Mouse (Mus musculus): ENCODE measurements around the gene Il11ra2. TPM values are rescaled to one million over a fixed set of nuclear protein-coding genes. Genes with fewer than 3 reads are reported as not detected.
"Not testable (repeated sequence)": the region's sequence is repeated elsewhere in the genome, so short reads cannot be mapped to it uniquely, and the experiment has no call there.

Il11ra2 gene
- not detected in 2 replicates for polyA plus RNA-seq (2015; fragmentation: Nextera tagmentation; extraction: Ambion mirVana)

- H3K27me3 ChIP-seq; H3K9ac ChIP-seq; H3K9me3 ChIP-seq; ATAC-seq (ENCODE audit: low FRiP score); H3K27ac ChIP-seq; H3K4me1 ChIP-seq (replicated peaks); H3K4me2 ChIP-seq; H3K36me3 ChIP-seq; H3K4me3 ChIP-seq: not testable (repeated sequence)
- no CpG with 5 or more reads among the region's 3 CpGs for WGBS
Observed at GRCm38 (mm10) chr4:42661793-42662192, at the start of gene Il11ra2. Gene Il11ra2, minus strand, starts transcription at chr4:42661893.

GRCm38 (mm10) chr4:42682183-42682524 lies 20.5 kb upstream of the Il11ra2 start:
- peak; percentile 49; the same call in 1 of the 2 replicates for ATAC-seq (ENCODE audit: low FRiP score)
- H3K9me3 ChIP-seq; H3K27me3 ChIP-seq; H3K36me3 ChIP-seq; H3K9ac ChIP-seq; H3K27ac ChIP-seq; H3K4me2 ChIP-seq; H3K4me3 ChIP-seq; H3K4me1 ChIP-seq (replicated peaks): not testable (repeated sequence)
- whole genome bisulfite sequencing = no CpG with 5 or more reads among the region's 18 CpGs

GRCm38 (mm10) chr4:42681473-42682182 lies 19.9 kb upstream of the Il11ra2 start:
- not testable (repeated sequence) for H3K4me1 ChIP-seq (replicated peaks); H3K9ac ChIP-seq
- no CpG with 5 or more reads among the region's 66 CpGs for WGBS

GRCm38 (mm10) chr4:42680374-42681356 lies 19.0 kb upstream of the Il11ra2 start:
- not testable (repeated sequence) for H3K4me3 ChIP-seq; H3K4me1 ChIP-seq (replicated peaks); H3K27me3 ChIP-seq; H3K9me3 ChIP-seq; H3K36me3 ChIP-seq; H3K9ac ChIP-seq; H3K4me2 ChIP-seq; H3K27ac ChIP-seq
- ATAC-seq (ENCODE audit: low FRiP score) = peak; percentile 63; the same call in 1 of the 2 replicates
- WGBS = no CpG with 5 or more reads among the region's 32 CpGs

More at GRCm38 (mm10) chr4:42681473-42682182, 19.9 kb upstream of the Il11ra2 start:
- H3K4me3 ChIP-seq, H3K4me2 ChIP-seq, H3K27me3 ChIP-seq, H3K27ac ChIP-seq, H3K9me3 ChIP-seq, H3K36me3 ChIP-seq: not testable (repeated sequence)
- ATAC-seq (ENCODE audit: low FRiP score) = peak; percentile 52; the same call in 1 of the 2 replicates

GRCm38 (mm10) chr4:42679365-42679764 lies 17.7 kb upstream of the Il11ra2 start:
- H3K4me3 ChIP-seq; H3K4me1 ChIP-seq (replicated peaks); H3K27me3 ChIP-seq; ATAC-seq (ENCODE audit: low FRiP score); H3K27ac ChIP-seq; H3K36me3 ChIP-seq; H3K9ac ChIP-seq; H3K9me3 ChIP-seq; H3K4me2 ChIP-seq: not testable (repeated sequence)
- WGBS = no CpG with 5 or more reads among the region's 7 CpGs

GRCm38 (mm10) chr4:42675415-42675814 lies 13.7 kb upstream of the Il11ra2 start:
- not testable (repeated sequence) for H3K9ac ChIP-seq; H3K27ac ChIP-seq; H3K4me2 ChIP-seq; H3K9me3 ChIP-seq; H3K27me3 ChIP-seq; H3K4me1 ChIP-seq (replicated peaks); H3K36me3 ChIP-seq; ATAC-seq (ENCODE audit: low FRiP score); H3K4me3 ChIP-seq
- no CpG with 5 or more reads among the region's 4 CpGs for WGBS

GRCm38 (mm10) chr4:42654951-42655350 lies 6.7 kb downstream of the Il11ra2 start, which contains the start of gene Ccl27b:
Gene Ccl27b, plus strand, starts transcription at chr4:42655251.
- not testable (repeated sequence) for H3K4me3 ChIP-seq; ATAC-seq (ENCODE audit: low FRiP score); H3K27ac ChIP-seq; H3K9me3 ChIP-seq; H3K36me3 ChIP-seq; H3K27me3 ChIP-seq; H3K4me1 ChIP-seq (replicated peaks); H3K4me2 ChIP-seq; H3K9ac ChIP-seq
- no CpG with 5 or more reads among the region's 9 CpGs for WGBS

GRCm38 (mm10) chr4:42629419-42629818 lies 32.3 kb downstream of the Il11ra2 start, which contains the start of gene Gm2564:
Gene Gm2564, plus strand, starts transcription at chr4:42629719.
- ATAC-seq (ENCODE audit: low FRiP score); H3K4me2 ChIP-seq; H3K9me3 ChIP-seq; H3K9ac ChIP-seq; H3K36me3 ChIP-seq; H3K4me3 ChIP-seq; H3K4me1 ChIP-seq (replicated peaks); H3K27me3 ChIP-seq; H3K27ac ChIP-seq: not testable (repeated sequence)
- no CpG with 5 or more reads among the region's 8 CpGs for WGBS

GRCm38 (mm10) chr4:42611895-42612294 lies 49.8 kb downstream of the Il11ra2 start, which contains the start of gene Gm10591:
Gene Gm10591, plus strand, starts transcription at chr4:42612195.
- H3K27ac ChIP-seq; H3K4me1 ChIP-seq (replicated peaks); H3K9ac ChIP-seq; H3K27me3 ChIP-seq; ATAC-seq (ENCODE audit: low FRiP score); H3K36me3 ChIP-seq; H3K4me2 ChIP-seq; H3K9me3 ChIP-seq; H3K4me3 ChIP-seq: not testable (repeated sequence)
- no CpG with 5 or more reads among the region's 5 CpGs for WGBS

Other genes starting within 250 kb of the Il11ra2 start
- gene Gm21586, start 222.5 kb downstream of the Il11ra2 start, polyA plus RNA-seq (2015; fragmentation: Nextera tagmentation; extraction: Ambion mirVana) = not detected in 2 replicates
- 0.08 and 0.23 TPM in 2 replicates for gene Gm2163, start 195.1 kb downstream of the Il11ra2 start, polyA plus RNA-seq (2015; fragmentation: Nextera tagmentation; extraction: Ambion mirVana)
- gene Fam205a2, start 133.7 kb downstream of the Il11ra2 start, polyA plus RNA-seq (2015; fragmentation: Nextera tagmentation; extraction: Ambion mirVana) = not detected in 2 replicates
- not detected in 2 replicates for gene Gm10591, start 49.7 kb downstream of the Il11ra2 start, polyA plus RNA-seq (2015; fragmentation: Nextera tagmentation; extraction: Ambion mirVana)
- gene Gm2564, start 32.2 kb downstream of the Il11ra2 start, polyA plus RNA-seq (2015; fragmentation: Nextera tagmentation; extraction: Ambion mirVana) = not detected in 2 replicates
- not detected in 2 replicates for gene Ccl27b, start 6.6 kb downstream of the Il11ra2 start, polyA plus RNA-seq (2015; fragmentation: Nextera tagmentation; extraction: Ambion mirVana)
- 0.23 and 0.71 TPM in 2 replicates for gene 4930578G10Rik, start 73.7 kb upstream of the Il11ra2 start, polyA plus RNA-seq (2015; fragmentation: Nextera tagmentation; extraction: Ambion mirVana)
- gene Ccl19, start 94.7 kb upstream of the Il11ra2 start, polyA plus RNA-seq (2015; fragmentation: Nextera tagmentation; extraction: Ambion mirVana) = 0.53 TPM in 1 of 2 replicates, not detected in the other
- 1.3 and 1.4 TPM in 2 replicates for gene Ccl21a, start 112.1 kb upstream of the Il11ra2 start, polyA plus RNA-seq (2015; fragmentation: Nextera tagmentation; extraction: Ambion mirVana)
- 0.05 TPM in 1 of 2 replicates, not detected in the other for gene Fam205a1, start 192.0 kb upstream of the Il11ra2 start, polyA plus RNA-seq (2015; fragmentation: Nextera tagmentation; extraction: Ambion mirVana)
- gene Gm12394, start 194.9 kb upstream of the Il11ra2 start, polyA plus RNA-seq (2015; fragmentation: Nextera tagmentation; extraction: Ambion mirVana) = 0.36 and 0.69 TPM in 2 replicates
- gene Fam205c, start 212.3 kb upstream of the Il11ra2 start, polyA plus RNA-seq (2015; fragmentation: Nextera tagmentation; extraction: Ambion mirVana) = 1.7 and 2.3 TPM in 2 replicates